Mouse (Mus musculus): Measurements from ENCODE around the gene Kcnk10. TPM values are rescaled to one million over a fixed set of nuclear protein-coding genes. Genes with fewer than 3 reads are reported as not detected.
A peak's percentile ranks its signal among the peaks of the same experiment; 100 is the strongest.

Kcnk10 gene
- polyA plus RNA-seq, 1 experiment from 2014 or later = 35.1 TPM

- H3K4me1 ChIP-seq = peaks cover 38% of the 10 kb centered on the region
- 17% methylated on average over 8 of the region's 8 CpGs for WGBS
- H3K9me3 ChIP-seq (replicated peaks) = no peaks in the 10 kb centered on the region
- H3K4me3 ChIP-seq = no peak overlapping the region
- 0 out of 2 replicates have a peak overlapping the region, but pooled peaks have one; percentile 5 for H3K4me2 ChIP-seq (replicated peaks)
- H3K9ac ChIP-seq = peak overlapping the region; percentile 36
- peak overlapping the region; percentile 90 for H3K27ac ChIP-seq
- peak; percentile 81 for ATAC-seq (ENCODE audit: low FRiP score)
- H3K36me3 ChIP-seq = no peaks in the 10 kb centered on the region
- no peaks in the 10 kb centered on the region for H3K27me3 ChIP-seq
Observed at GRCm38 (mm10) chr12:98477673-98478461, 100.2 kb downstream of the Kcnk10 start.

DNA sequence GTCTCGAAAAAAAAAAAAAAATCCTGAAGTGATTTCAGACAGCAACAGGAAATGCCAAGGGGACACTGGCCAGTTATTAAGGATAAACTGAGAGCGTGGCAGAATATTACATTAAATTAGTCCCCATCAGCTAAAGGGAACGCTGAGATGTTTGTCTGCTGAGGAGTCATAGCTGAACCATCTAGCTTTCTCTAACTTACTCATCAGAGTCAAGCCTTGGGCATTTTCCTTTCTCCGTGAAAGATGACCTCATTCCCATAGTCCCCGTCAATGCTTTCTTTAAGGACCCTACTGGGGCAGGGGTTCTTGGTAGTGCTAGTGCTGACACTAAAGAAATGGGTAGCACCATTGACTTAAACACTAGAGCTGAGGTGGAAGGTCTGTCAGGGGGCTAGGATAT lies 106.9 kb downstream of the Kcnk10 start:
- Histone ChIP-seq H3K4me2 (replicated peaks) (no peak overlapping the region), H3K36me3 (no peaks in the 10 kb centered on the region), H3K4me1 (no peaks in the 10 kb centered on the region), H3K9me3 (replicated peaks) (no peaks in the 10 kb centered on the region), H3K4me3 (no peak overlapping the region), H3K9ac (no peak overlapping the region), H3K27me3 (no peaks in the 10 kb centered on the region), H3K27ac (no peak overlapping the region)
- WGBS = 84% methylated on average over 5 of the region's 5 CpGs
- ATAC-seq (ENCODE audit: low FRiP score) = no peak

DNA sequence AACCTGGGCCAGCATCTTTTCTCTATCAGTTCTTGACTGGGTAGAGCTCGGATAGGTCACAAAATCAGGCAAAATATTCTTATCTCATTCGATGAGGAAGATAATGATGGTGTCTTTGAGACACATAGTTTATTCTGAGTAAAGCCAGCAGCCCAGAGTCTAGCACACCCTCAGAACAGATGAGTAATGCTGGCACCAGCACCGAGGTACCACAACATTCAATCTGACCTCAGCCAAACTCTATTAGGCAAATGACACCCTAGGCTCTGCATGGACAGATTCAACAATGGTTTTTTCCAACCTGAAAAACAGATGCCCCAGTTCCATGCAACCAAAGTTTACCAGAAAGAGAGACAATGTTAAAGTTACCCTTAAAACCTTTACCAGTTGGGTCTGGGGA lies 108.0 kb downstream of the Kcnk10 start:
- Histone ChIP-seq H3K4me3 (no peak overlapping the region), H3K4me2 (replicated peaks) (no peak overlapping the region), H3K27ac (no peak overlapping the region), H3K27me3 (no peaks in the 10 kb centered on the region), H3K4me1 (no peaks in the 10 kb centered on the region), H3K9me3 (replicated peaks) (no peaks in the 10 kb centered on the region), H3K9ac (no peak overlapping the region), H3K36me3 (no peaks in the 10 kb centered on the region)
- 84% methylated on average over 3 of the region's 3 CpGs for WGBS
- ATAC-seq (ENCODE audit: low FRiP score) = no peak

DNA sequence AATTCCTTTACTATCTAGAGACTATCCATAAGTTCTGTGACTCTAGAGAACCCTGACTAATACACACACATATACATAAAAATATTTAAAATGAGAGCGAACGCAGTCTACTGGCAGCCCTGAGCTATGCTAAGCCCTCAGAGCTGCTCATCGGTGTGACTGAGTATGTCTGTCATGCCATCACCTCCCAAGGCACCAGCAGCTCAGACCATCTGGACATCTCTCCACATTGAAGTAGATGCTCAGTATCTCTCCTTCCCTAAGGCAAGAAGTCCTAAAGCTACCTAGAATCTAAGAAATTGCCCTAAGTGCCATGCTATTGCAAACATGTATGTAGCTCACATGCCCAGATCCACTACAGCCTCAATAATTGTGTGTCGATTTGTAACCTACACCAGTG lies 110.3 kb downstream of the Kcnk10 start:
- no peak for ATAC-seq (ENCODE audit: low FRiP score)
- 95% methylated on average over 4 of the region's 4 CpGs for WGBS
- Histone ChIP-seq H3K4me3 (no peak overlapping the region), H3K4me1 (no peaks in the 10 kb centered on the region), H3K27ac (no peak overlapping the region), H3K4me2 (replicated peaks) (no peak overlapping the region), H3K9me3 (replicated peaks) (no peaks in the 10 kb centered on the region), H3K9ac (no peak overlapping the region), H3K27me3 (no peaks in the 10 kb centered on the region), H3K36me3 (no peaks in the 10 kb centered on the region)

- Histone ChIP-seq H3K27me3 (no peaks in the 10 kb centered on the region), H3K4me3 (no peak overlapping the region), H3K27ac (no peak overlapping the region), H3K4me2 (replicated peaks) (no peak overlapping the region), H3K36me3 (no peaks in the 10 kb centered on the region; the same call in 1 of the 2 replicates), H3K9ac (no peak overlapping the region), H3K4me1 (no peaks in the 10 kb centered on the region), H3K9me3 (replicated peaks) (no peaks in the 10 kb centered on the region)
- WGBS = 56% methylated on average over 3 of the region's 3 CpGs
- no peak for ATAC-seq (ENCODE audit: low FRiP score)
Observed at GRCm38 (mm10) chr12:98459889-98460288, 118.2 kb downstream of the Kcnk10 start.

DNA sequence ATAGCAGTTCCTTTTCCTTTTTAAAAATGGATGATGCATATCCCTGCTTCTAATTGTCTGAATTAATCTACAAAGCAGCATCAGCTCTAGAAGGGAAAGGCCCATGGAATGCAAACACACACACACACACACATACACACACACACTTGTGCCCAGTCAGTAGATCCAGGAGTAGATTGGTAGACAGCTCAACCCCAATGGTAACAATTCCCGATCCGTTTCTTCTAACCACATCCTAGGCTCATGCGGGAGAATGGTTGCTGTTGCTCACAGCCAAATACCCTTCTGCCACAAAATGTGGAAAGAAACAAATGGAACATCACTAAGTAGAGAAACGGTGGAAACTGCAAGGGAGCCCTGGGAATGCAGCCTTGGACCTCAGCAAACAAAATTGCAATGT lies 119.2 kb downstream of the Kcnk10 start:
- 94% methylated on average over 4 of the region's 4 CpGs for WGBS
- H3K4me1 ChIP-seq = no peaks in the 10 kb centered on the region

DNA sequence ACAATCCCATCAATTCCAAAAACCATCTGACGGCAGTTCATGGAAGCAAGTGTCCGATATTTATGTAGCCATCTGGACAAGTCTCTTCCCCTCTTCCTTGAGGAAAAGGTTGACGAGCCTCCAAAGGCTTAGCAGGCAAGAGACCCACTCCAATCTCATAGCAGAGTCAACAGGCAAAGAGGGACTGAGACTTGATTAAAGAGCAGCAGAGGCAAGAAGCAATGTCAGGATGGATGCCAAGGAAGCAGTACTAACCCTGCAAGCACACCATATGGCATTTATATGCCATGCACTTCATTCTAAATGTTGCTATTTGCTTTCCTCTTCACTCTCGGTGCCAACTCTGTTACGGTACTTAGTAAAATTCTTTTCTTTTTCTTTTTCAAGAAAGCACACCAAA lies 119.6 kb downstream of the Kcnk10 start:
- Histone ChIP-seq H3K9ac (no peak overlapping the region), H3K4me1 (no peaks in the 10 kb centered on the region), H3K4me3 (no peak overlapping the region), H3K9me3 (replicated peaks) (no peaks in the 10 kb centered on the region), H3K36me3 (peaks cover 5% of the 10 kb centered on the region), H3K27ac (no peak overlapping the region), H3K27me3 (no peaks in the 10 kb centered on the region), H3K4me2 (replicated peaks) (no peak overlapping the region)
- no peak for ATAC-seq (ENCODE audit: low FRiP score)
- WGBS = 86% methylated on average over 5 of the region's 5 CpGs

More for the DNA sequence above, 119.2 kb downstream of the Kcnk10 start:
- no peak overlapping the region for H3K4me3 ChIP-seq
- H3K27me3 ChIP-seq = no peaks in the 10 kb centered on the region
- H3K27ac ChIP-seq = no peak overlapping the region
- H3K4me2 ChIP-seq (replicated peaks) = no peak overlapping the region
- ATAC-seq (ENCODE audit: low FRiP score) = no peak
- H3K9ac ChIP-seq = no peak overlapping the region
- no peaks in the 10 kb centered on the region for H3K9me3 ChIP-seq (replicated peaks)
- peaks cover 1% of the 10 kb centered on the region for H3K36me3 ChIP-seq

DNA sequence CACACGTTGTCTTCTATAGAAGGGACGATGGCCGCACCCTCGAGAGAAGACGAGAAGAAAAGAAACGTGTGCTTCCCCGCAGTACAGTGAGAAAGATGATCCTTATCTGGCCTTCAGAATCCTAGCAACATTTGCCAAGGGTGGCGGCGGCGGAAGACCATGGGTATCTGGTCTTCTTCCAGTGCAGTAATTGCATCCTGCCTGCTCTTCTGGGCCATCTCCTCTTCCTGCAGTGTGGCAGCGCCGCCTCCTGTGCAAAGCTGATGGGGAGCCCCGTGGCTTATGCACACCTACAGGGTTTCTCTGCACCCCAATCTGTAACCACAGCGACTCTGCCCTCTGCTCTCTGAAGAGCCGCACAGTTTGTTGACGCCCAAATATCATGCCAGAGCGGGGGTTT lies 124.9 kb downstream of the Kcnk10 start:
- 90% methylated on average over 17 of the region's 17 CpGs for WGBS
- Histone ChIP-seq H3K9ac (no peak overlapping the region), H3K4me1 (0 out of 2 replicates have a peak, but pooled peaks cover 1% of the 10 kb centered on the region), H3K36me3 (peaks cover 9% of the 10 kb centered on the region), H3K4me3 (no peak overlapping the region), H3K27me3 (no peaks in the 10 kb centered on the region), H3K4me2 (replicated peaks) (no peak overlapping the region), H3K27ac (no peak overlapping the region), H3K9me3 (replicated peaks) (no peaks in the 10 kb centered on the region)
- ATAC-seq (ENCODE audit: low FRiP score) = no peak

DNA sequence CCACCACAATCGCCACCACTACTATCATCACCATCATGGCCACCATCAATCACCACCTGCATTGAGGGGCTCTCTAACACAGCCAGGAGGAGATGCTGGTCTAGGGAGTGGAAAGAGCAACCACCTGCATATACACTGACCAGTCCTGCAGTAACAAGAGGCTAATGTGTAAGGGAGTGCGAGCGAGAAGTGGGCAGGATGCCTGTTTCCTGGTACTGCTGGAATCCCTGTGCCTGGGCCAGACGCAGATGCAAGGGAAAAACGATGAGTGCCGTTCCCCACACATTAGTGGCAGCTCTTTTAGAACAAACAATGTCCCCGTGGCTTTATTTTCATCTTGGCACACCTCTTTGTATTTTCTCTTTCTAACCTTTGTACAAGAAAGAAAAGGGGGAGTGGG lies 125.5 kb downstream of the Kcnk10 start:
- H3K27me3 ChIP-seq = no peaks in the 10 kb centered on the region
- WGBS = 82% methylated on average over 7 of the region's 7 CpGs
- no peak overlapping the region for H3K9ac ChIP-seq
- no peak for ATAC-seq (ENCODE audit: low FRiP score)
- H3K36me3 ChIP-seq = peaks cover 9% of the 10 kb centered on the region
- H3K4me3 ChIP-seq = no peak overlapping the region
- H3K27ac ChIP-seq = no peak overlapping the region
- 0 out of 2 replicates have a peak, but pooled peaks cover 3% of the 10 kb centered on the region for H3K4me1 ChIP-seq
- H3K9me3 ChIP-seq (replicated peaks) = no peaks in the 10 kb centered on the region
- no peak overlapping the region for H3K4me2 ChIP-seq (replicated peaks)

DNA sequence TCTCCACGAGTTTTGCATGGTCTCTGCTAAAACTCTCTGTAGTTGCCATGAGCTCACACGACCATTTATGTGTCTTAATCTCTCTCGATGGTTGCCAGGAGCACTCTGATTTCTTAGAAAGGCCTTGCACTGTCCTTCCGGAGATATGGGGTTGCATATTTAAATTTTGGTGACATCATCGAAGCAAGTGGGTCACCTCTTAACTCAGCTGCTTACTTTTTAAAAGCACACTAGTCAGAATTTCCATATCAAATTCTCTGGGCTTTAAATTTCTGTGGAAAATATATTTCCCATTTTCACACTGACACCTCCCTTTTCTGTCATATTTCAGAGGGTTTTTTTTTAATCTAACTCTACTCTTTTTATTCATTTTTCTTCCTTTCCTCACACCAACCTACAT lies 132.5 kb downstream of the Kcnk10 start:
- no peak overlapping the region for H3K27ac ChIP-seq
- WGBS = 83% methylated on average over 5 of the region's 5 CpGs
- no peak overlapping the region for H3K9ac ChIP-seq
- H3K9me3 ChIP-seq (replicated peaks) = no peaks in the 10 kb centered on the region
- H3K4me1 ChIP-seq = 0 out of 2 replicates have a peak, but pooled peaks cover 3% of the 10 kb centered on the region
- H3K36me3 ChIP-seq = no peaks in the 10 kb centered on the region
- no peak for ATAC-seq (ENCODE audit: low FRiP score)
- H3K4me2 ChIP-seq (replicated peaks) = no peak overlapping the region
- H3K4me3 ChIP-seq = no peak overlapping the region
- no peaks in the 10 kb centered on the region for H3K27me3 ChIP-seq

- no peak for ATAC-seq (ENCODE audit: low FRiP score)
- no peak overlapping the region for H3K27ac ChIP-seq
- H3K9me3 ChIP-seq (replicated peaks) = no peaks in the 10 kb centered on the region
- H3K36me3 ChIP-seq = no peaks in the 10 kb centered on the region
- H3K9ac ChIP-seq = no peak overlapping the region
- H3K4me2 ChIP-seq (replicated peaks) = no peak overlapping the region
- WGBS = 90% methylated on average over 5 of the region's 5 CpGs
- H3K4me1 ChIP-seq = 0 out of 2 replicates have a peak, but pooled peaks cover 3% of the 10 kb centered on the region
- no peak overlapping the region for H3K4me3 ChIP-seq
- H3K27me3 ChIP-seq = no peaks in the 10 kb centered on the region
Observed at GRCm38 (mm10) chr12:98444860-98445259, 133.2 kb downstream of the Kcnk10 start.

DNA sequence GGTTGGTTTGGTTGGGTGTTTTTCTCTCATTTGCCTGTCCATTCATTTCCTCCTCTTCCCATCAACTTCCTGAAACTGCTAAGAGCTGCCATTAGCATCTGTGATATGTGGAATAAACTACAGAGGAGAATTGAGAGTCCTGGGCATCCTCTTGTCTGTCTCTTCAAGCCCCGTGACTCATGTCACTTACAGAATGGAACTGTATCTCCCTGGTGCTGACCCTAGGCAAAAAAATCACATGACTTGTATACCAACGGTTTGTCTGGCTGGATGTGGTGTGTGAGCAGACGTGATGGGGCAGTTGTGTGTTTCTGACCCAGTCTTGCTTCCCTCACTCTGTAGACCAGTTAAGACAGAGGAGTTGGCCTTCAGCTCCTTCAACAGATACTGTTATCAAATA lies 134.4 kb downstream of the Kcnk10 start:
- H3K27me3 ChIP-seq = no peaks in the 10 kb centered on the region
- WGBS = 83% methylated on average over 3 of the region's 3 CpGs
- 0 out of 2 replicates have a peak, but pooled peaks cover 3% of the 10 kb centered on the region for H3K4me1 ChIP-seq
- no peak overlapping the region for H3K4me3 ChIP-seq
- no peak overlapping the region for H3K9ac ChIP-seq
- no peak for ATAC-seq (ENCODE audit: low FRiP score)
- H3K9me3 ChIP-seq (replicated peaks) = no peaks in the 10 kb centered on the region
- peaks cover 10% of the 10 kb centered on the region; the same call in 1 of the 2 replicates for H3K36me3 ChIP-seq
- no peak overlapping the region for H3K27ac ChIP-seq
- H3K4me2 ChIP-seq (replicated peaks) = no peak overlapping the region

DNA sequence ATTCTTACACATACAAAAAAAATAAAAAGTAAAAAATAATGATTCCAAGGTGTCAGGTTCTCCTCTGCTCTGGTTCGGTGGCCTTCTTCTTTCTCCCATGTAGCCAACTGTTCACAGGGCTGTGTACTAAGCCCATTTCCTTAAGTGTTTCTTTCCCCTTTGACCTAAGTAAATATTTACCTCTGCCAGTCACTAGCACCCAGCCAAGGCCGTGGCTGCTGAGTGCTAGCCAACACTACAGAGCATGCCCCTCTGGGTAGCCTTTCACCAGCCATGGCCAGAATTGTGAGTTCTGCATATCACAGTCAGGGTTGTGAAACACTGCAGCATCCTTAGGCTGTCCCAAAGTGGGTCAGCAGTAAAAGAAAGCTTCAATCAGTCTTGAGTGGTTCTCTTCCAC lies 140.0 kb downstream of the Kcnk10 start:
- H3K4me2 ChIP-seq (replicated peaks) = no peak overlapping the region
- no peak for ATAC-seq (ENCODE audit: low FRiP score)
- WGBS = 67% methylated on average over 2 of the region's 2 CpGs
- peaks cover 41% of the 10 kb centered on the region for H3K36me3 ChIP-seq
- H3K4me3 ChIP-seq = no peak overlapping the region
- no peak overlapping the region for H3K9ac ChIP-seq
- no peaks in the 10 kb centered on the region for H3K9me3 ChIP-seq (replicated peaks)
- no peaks in the 10 kb centered on the region for H3K27me3 ChIP-seq
- no peaks in the 10 kb centered on the region for H3K4me1 ChIP-seq
- H3K27ac ChIP-seq = no peak overlapping the region
